Mouse (Mus musculus): ENCODE data around the gene Gm20671. TPM values are rescaled to one million over a fixed set of nuclear protein-coding genes. Genes with fewer than 3 reads are reported as not detected.
"Not testable (repeated sequence)": the region's sequence is repeated elsewhere in the genome, so short reads cannot be mapped to it uniquely, and the experiment has no call there.

Gm20671 gene
- polyA plus RNA-seq, 1 experiment from 2014 or later = not detected

DNA sequence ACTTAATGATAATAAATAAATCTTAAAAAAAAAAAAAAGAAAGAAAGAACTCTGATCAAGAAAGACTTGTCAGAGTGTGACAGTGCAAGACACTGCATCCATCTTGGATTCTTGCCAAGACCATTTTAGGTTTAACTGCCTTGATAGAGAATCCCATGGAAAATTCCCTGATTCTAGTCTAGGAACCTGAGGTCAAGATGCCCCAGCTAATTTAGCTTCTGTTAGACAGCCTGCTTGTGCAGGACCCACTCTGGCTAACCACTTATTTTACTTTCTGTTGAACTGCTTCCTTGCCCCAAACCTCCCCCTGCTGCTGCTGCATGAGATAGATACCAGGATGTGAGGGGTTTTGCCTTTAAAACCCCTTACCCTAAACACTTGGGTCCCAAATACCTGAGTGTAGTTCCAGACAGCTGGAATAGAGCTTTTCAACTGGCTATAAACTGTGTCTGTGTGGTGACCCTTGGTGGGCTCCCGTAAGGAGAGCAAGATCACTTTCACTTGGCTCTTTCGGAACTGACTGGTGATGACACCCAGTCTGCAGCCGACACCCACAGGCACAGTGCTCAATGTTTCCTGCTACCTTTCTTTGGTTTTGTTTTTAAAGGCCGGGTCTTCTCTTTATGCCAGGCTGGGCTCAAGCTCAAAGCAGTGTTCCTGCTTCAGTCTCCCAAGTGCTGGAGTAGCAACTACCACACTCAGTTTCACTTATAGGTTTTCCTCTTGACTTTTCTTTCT lies 59.1 kb downstream of the Gm20671 start:
- Histone ChIP-seq H3K4me1 (replicated peaks; ENCODE audit: control insufficient read depth, insufficient read depth, low read length) (no peaks in the 10 kb centered on the region), H3K27ac (no peak overlapping the region), H3K4me2 (replicated peaks) (no peak overlapping the region), H3K9me3 (ENCODE audit: control insufficient read depth, low read length) (no peaks in the 10 kb centered on the region), H3K9ac (no peak overlapping the region), H3K4me3 (replicated peaks; ENCODE audit: low read length) (no peak overlapping the region), H3K27me3 (ENCODE audit: control insufficient read depth, insufficient read depth, low read length) (no peaks in the 10 kb centered on the region), H3K36me3 (replicated peaks; ENCODE audit: control insufficient read depth, insufficient read depth) (peaks cover 52% of the 10 kb centered on the region)
- ATAC-seq (ENCODE audit: low FRiP score) = no peak
- no peak for DNase-seq (ENCODE audit: low spot score)
- whole genome bisulfite sequencing = 98% methylated on average over 4 of the region's 4 CpGs

DNA sequence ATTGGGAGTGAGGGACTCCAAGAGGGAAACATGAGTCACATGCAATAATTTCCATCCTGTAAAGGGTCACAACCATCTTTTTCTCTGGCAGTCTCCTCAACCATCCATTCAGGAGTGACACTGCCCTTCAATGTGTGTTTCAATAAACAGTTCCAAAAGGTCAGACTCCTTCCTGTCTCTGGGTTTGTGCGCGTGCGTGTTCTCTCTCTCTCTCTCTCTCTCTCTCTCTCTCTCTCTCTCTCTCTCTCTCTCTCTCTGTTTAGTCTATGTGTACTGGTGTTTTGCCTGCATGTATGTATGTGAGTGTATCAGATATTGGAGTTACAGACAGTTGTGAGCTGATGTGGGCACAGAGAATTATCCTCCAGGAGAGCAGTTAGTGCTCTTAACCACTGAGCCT lies 59.9 kb downstream of the Gm20671 start:
- 90% methylated on average over 3 of the region's 3 CpGs for WGBS

DNA sequence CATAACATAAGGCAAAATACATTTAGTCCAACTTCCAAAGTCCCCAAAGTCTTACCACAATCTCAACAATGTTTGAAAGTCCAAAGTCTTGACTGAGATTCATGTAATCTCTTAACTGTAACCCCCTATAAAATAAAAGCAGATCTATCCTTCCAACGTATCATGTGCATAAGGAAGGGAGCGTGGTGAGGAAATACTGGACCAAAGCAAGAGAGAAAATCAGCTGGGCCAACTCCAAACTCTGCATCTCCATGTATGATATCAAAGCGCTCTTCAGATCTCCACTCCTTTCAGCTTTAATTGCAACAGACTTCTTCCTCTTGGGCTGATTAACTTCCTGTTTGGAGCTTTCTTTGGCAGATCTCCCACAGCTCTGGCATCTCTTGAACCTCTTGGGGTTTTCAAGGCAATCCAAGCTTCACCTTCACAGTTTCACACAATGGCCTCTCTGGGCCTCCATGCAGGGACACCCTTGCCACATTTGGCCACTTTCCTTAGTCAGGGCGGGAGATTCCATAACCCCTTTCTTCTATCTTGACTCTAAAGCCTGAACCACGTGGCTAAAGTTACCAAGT lies 65.3 kb downstream of the Gm20671 start:
- H3K4me2 ChIP-seq (replicated peaks) = no peak overlapping the region
- peaks cover 35% of the 10 kb centered on the region for H3K36me3 ChIP-seq (replicated peaks; ENCODE audit: control insufficient read depth, insufficient read depth)
- H3K27me3 ChIP-seq (ENCODE audit: control insufficient read depth, insufficient read depth, low read length) = no peaks in the 10 kb centered on the region
- no peaks in the 10 kb centered on the region for H3K9me3 ChIP-seq (ENCODE audit: control insufficient read depth, low read length)
- WGBS = 92% methylated on average over 5 of the region's 5 CpGs
- DNase-seq (ENCODE audit: low spot score) (no peak), ATAC-seq (ENCODE audit: low FRiP score) (no peak)
- H3K9ac ChIP-seq = no peak overlapping the region
- no peak overlapping the region for H3K27ac ChIP-seq
- H3K4me3 ChIP-seq (replicated peaks; ENCODE audit: low read length) = no peak overlapping the region
- H3K4me1 ChIP-seq (replicated peaks; ENCODE audit: control insufficient read depth, insufficient read depth, low read length) = no peaks in the 10 kb centered on the region

More for the DNA sequence above, 59.9 kb downstream of the Gm20671 start:
- Histone ChIP-seq H3K27ac (no peak overlapping the region), H3K9me3 (ENCODE audit: control insufficient read depth, low read length) (no peaks in the 10 kb centered on the region), H3K4me1 (replicated peaks; ENCODE audit: control insufficient read depth, insufficient read depth, low read length) (no peaks in the 10 kb centered on the region), H3K27me3 (ENCODE audit: control insufficient read depth, insufficient read depth, low read length) (no peaks in the 10 kb centered on the region), H3K4me2 (replicated peaks) (no peak overlapping the region), H3K36me3 (replicated peaks; ENCODE audit: control insufficient read depth, insufficient read depth) (peaks cover 48% of the 10 kb centered on the region), H3K9ac (no peak overlapping the region), H3K4me3 (replicated peaks; ENCODE audit: low read length) (no peak overlapping the region)
- ATAC-seq (ENCODE audit: low FRiP score) (no peak), DNase-seq (ENCODE audit: low spot score) (no peak)

DNA sequence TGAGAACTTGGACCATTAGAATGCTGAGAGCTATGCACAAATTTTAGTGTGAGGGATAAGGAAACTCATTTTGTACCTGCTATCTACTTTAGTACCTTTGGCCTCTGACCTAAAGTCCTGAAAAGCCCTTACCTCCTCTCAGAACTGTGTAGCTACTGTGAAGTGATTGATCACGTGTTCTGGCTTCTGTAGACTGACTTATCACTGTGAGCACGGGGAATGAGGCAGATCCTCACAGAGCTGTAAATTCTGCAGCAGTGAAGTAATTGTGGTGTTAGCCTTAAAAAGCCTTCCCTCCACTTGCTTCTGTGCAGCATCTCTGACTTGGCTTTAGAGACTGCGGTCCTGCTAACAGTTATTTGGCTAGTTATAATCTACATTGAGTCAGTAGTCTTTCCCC lies 66.1 kb downstream of the Gm20671 start:
- Histone ChIP-seq H3K9me3 (ENCODE audit: control insufficient read depth, low read length) (no peaks in the 10 kb centered on the region), H3K36me3 (replicated peaks; ENCODE audit: control insufficient read depth, insufficient read depth) (peaks cover 35% of the 10 kb centered on the region), H3K27ac (no peak overlapping the region), H3K4me2 (replicated peaks) (no peak overlapping the region), H3K27me3 (ENCODE audit: control insufficient read depth, insufficient read depth, low read length) (no peaks in the 10 kb centered on the region), H3K4me3 (replicated peaks; ENCODE audit: low read length) (no peak overlapping the region), H3K9ac (no peak overlapping the region), H3K4me1 (replicated peaks; ENCODE audit: control insufficient read depth, insufficient read depth, low read length) (no peaks in the 10 kb centered on the region)
- 92% methylated on average over 3 of the region's 3 CpGs for WGBS
- DNase-seq (ENCODE audit: low spot score) (no peak), ATAC-seq (ENCODE audit: low FRiP score) (no peak)

DNA sequence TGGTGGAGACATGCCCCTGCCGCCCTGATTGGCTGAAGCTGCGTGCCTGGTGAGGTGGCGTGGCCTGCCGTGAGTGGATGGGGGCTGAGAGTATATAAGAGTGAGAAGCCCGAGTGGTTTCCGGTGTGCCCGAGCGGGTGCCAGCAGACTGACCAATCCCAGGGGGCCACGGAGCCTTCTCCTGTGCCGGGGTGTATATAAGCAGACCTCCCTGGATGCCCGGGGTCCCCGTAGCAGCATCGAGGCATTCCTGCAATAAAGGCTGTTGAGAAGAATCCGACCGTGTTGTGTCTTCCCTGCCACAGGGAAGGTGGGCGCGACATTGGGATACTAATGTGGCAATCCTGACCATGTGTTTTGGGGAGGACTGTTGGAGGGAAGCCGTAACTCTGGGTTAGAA lies 66.6 kb downstream of the Gm20671 start:
- H3K4me2 ChIP-seq (replicated peaks); H3K4me1 ChIP-seq (replicated peaks; ENCODE audit: control insufficient read depth, insufficient read depth, low read length); H3K27me3 ChIP-seq (ENCODE audit: control insufficient read depth, insufficient read depth, low read length); ATAC-seq (ENCODE audit: low FRiP score); H3K4me3 ChIP-seq (replicated peaks; ENCODE audit: low read length); H3K27ac ChIP-seq; H3K9ac ChIP-seq; DNase-seq (ENCODE audit: low spot score); H3K9me3 ChIP-seq (ENCODE audit: control insufficient read depth, low read length): not testable (repeated sequence)
- peaks cover 35% of the 10 kb centered on the region for H3K36me3 ChIP-seq (replicated peaks; ENCODE audit: control insufficient read depth, insufficient read depth)
- WGBS = 97% methylated on average over 17 of the region's 18 CpGs

DNA sequence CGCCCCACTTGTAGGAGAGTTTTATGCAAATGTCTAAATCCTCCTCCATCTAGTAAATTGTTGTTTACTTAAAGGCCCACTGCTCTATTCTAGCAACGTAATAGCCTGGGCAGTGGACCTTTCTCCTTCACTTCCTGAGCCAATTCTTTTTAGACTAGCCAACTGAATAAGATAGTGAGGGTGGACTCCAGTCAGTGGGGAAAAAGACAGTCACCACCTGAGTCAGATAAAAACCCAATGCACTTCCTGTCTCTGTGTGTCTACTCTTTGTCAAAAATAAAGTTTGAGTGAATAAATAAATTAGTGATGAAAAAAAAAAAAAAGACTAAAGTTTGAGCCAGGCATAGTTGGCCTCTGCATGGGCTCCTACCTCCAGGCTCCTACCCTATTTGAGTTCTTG lies 67.2 kb downstream of the Gm20671 start:
- H3K4me2 ChIP-seq (replicated peaks) = no peak overlapping the region
- no peaks in the 10 kb centered on the region for H3K27me3 ChIP-seq (ENCODE audit: control insufficient read depth, insufficient read depth, low read length)
- 86% methylated on average over 2 of the region's 2 CpGs for WGBS
- no peak overlapping the region for H3K27ac ChIP-seq
- peaks cover 34% of the 10 kb centered on the region for H3K36me3 ChIP-seq (replicated peaks; ENCODE audit: control insufficient read depth, insufficient read depth)
- ATAC-seq (ENCODE audit: low FRiP score) = no peak
- H3K4me3 ChIP-seq (replicated peaks; ENCODE audit: low read length) = no peak overlapping the region
- H3K9ac ChIP-seq = no peak overlapping the region
- no peak for DNase-seq (ENCODE audit: low spot score)
- H3K9me3 ChIP-seq (ENCODE audit: control insufficient read depth, low read length) = no peaks in the 10 kb centered on the region
- no peaks in the 10 kb centered on the region for H3K4me1 ChIP-seq (replicated peaks; ENCODE audit: control insufficient read depth, insufficient read depth, low read length)

DNA sequence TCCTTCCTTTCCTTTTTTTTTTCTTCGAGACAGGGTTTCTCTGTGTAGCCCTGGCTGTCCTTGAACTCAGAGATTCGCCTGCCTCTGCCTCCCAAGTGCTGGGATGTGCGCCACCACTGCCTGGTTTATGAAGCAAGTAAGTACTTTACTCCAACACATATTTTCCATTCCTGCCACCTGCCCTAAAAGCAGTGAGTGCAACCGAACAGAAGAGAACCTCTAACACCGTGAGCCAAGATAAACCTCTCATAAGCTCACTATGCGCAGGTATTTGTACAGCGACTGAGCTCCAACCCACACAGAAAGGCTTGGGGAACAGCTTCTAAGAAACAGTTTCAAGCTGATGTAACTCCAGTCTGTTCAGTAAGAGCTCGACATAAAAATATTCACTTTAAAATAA lies 70.8 kb downstream of the Gm20671 start:
- WGBS = 97% methylated on average over 8 of the region's 8 CpGs
- DNase-seq (ENCODE audit: low spot score) (no peak), ATAC-seq (ENCODE audit: low FRiP score) (no peak)
- H3K27me3 ChIP-seq (ENCODE audit: control insufficient read depth, insufficient read depth, low read length) = no peaks in the 10 kb centered on the region
- H3K4me2 ChIP-seq (replicated peaks) = no peak overlapping the region
- H3K27ac ChIP-seq = no peak overlapping the region
- 0 out of 2 replicates have a peak, but pooled peaks cover 8% of the 10 kb centered on the region for H3K36me3 ChIP-seq (replicated peaks; ENCODE audit: control insufficient read depth, insufficient read depth)
- no peaks in the 10 kb centered on the region for H3K9me3 ChIP-seq (ENCODE audit: control insufficient read depth, low read length)
- H3K9ac ChIP-seq = no peak overlapping the region
- no peak overlapping the region for H3K4me3 ChIP-seq (replicated peaks; ENCODE audit: low read length)
- no peaks in the 10 kb centered on the region for H3K4me1 ChIP-seq (replicated peaks; ENCODE audit: control insufficient read depth, insufficient read depth, low read length)

DNA sequence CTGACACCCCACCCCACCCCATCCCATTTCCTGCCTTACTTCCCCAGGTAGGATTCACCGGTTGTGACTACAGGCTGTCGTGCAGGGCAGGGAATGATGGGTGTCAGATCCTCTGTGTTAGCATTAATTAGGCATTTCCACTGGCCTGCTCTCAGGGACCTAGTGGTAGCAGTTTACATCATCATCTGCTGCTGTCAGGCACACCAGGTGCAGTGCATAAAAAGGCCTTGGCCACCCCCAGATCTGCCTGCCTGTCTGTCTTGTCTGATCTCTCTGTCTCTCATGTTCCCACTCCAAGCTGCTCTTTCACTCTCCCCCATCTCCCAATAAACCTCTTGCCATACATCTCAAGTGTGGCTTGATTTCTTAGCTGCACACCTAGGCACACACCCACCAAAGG lies 75.2 kb downstream of the Gm20671 start:
- Histone ChIP-seq H3K27me3 (ENCODE audit: control insufficient read depth, insufficient read depth, low read length) (no peaks in the 10 kb centered on the region), H3K4me3 (replicated peaks; ENCODE audit: low read length) (no peak overlapping the region), H3K9me3 (ENCODE audit: control insufficient read depth, low read length) (no peaks in the 10 kb centered on the region), H3K27ac (no peak overlapping the region), H3K4me2 (replicated peaks) (no peak overlapping the region), H3K4me1 (replicated peaks; ENCODE audit: control insufficient read depth, insufficient read depth, low read length) (no peaks in the 10 kb centered on the region), H3K9ac (no peak overlapping the region), H3K36me3 (replicated peaks; ENCODE audit: control insufficient read depth, insufficient read depth) (no peaks in the 10 kb centered on the region)
- DNase-seq (ENCODE audit: low spot score) (no peak), ATAC-seq (ENCODE audit: low FRiP score) (no peak)
- WGBS = 42% methylated on average over 2 of the region's 2 CpGs

DNA sequence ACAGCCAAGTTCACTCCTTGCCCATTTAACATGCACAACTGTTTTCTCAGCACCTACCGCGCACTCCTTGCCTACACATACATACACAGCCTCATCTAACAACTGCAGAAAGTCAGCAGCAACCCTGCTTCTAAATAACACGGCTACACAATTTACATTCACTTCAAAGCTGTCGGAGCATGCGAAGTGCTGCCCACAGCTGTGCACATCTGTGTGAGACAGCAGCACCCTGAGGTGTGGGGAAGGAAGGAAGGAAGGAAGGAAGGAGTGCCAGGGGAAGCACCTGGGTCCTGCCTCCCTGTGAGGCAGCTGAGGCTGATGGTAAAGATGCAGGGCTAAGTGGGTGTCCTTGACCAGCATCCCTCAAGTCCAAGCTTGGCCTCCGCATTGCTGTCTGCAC lies 78.0 kb downstream of the Gm20671 start:
- no peak overlapping the region for H3K9ac ChIP-seq
- ATAC-seq (ENCODE audit: low FRiP score) (no peak), DNase-seq (ENCODE audit: low spot score) (no peak)
- H3K27me3 ChIP-seq (ENCODE audit: control insufficient read depth, insufficient read depth, low read length) = no peaks in the 10 kb centered on the region
- no peak overlapping the region for H3K4me2 ChIP-seq (replicated peaks)
- WGBS = 89% methylated on average over 6 of the region's 6 CpGs
- no peak overlapping the region for H3K27ac ChIP-seq
- H3K4me3 ChIP-seq (replicated peaks; ENCODE audit: low read length) = no peak overlapping the region
- H3K36me3 ChIP-seq (replicated peaks; ENCODE audit: control insufficient read depth, insufficient read depth) = no peaks in the 10 kb centered on the region
- H3K4me1 ChIP-seq (replicated peaks; ENCODE audit: control insufficient read depth, insufficient read depth, low read length) = no peaks in the 10 kb centered on the region
- no peaks in the 10 kb centered on the region for H3K9me3 ChIP-seq (ENCODE audit: control insufficient read depth, low read length)
